Mouse (Mus musculus): Measurements from ENCODE around the gene Hist1h1c.

DNA sequence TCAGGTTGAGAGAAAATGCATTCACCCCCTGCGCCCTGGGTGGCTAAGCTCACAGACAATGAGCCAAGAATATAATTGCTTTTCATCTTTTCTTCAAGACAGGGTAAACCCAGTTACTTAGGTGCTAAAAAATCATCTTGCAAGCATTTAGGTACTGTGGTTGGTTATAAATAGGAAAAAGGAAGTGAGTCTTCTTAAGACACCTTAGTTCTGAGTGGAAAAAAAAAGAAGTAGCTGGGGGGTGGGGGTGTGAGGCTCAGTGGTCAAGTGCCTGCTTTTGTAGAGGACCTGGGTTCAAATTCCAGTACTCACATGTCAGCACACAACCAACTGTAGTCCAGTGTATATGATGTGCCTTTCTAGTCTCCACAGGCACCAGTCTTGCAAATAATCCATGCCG lies 49.7 kb upstream of the Hist1h1c start:
- TF ChIP-seq CTCF (IDR thresholded peaks at IDR 0.05; ENCODE audit: borderline replicate concordance, extremely low read depth, insufficient read depth, insufficient read length) (no peak), POLR2A (IDR thresholded peaks at IDR 0.05; ENCODE audit: borderline replicate concordance, extremely low read depth, insufficient read depth, insufficient read length, poor library complexity, severe bottlenecking) (no peak)

Data from brain, embryonic 14.5 days (tissue).